Mouse (Mus musculus) hindbrain, embryonic 11.5 days (tissue): ENCODE data around the gene Vmn2r78. TPM values are rescaled to one million over a fixed set of nuclear protein-coding genes. Genes with fewer than 3 reads are reported as not detected.
"Not testable (repeated sequence)": the region's sequence is repeated elsewhere in the genome, so short reads cannot be mapped to it uniquely, and the experiment has no call there.

Experiments
- ATAC-seq: fragments of 200-750 bp; cut with Nextera tagmentation; 2 replicates; pipeline ENCODE4 v1.8.0; 2017; ENCODE audit warnings: mild to moderate bottlenecking, moderate TSS enrichment, moderate library complexity; ENCODE audit not compliant: low FRiP score
- DNase-seq: peaks from one replicate; pipeline ENCODE4 v3.0.0-alpha.2; 2015; ENCODE audit warnings: low spot score
- H3K27ac ChIP-seq: fragments of 300-500 bp; sonication (generic); 2 replicates; pipeline ENCODE4 v1.5.1; 2014; ENCODE audit warnings: mild to moderate bottlenecking, low read depth, low read length
- H3K27me3 ChIP-seq: fragments of 300-500 bp; sonication (generic); 2 replicates; pipeline ENCODE4 v1.6.1; 2014; ENCODE audit warnings: mild to moderate bottlenecking, low read length, moderate library complexity, mixed read lengths; ENCODE audit not compliant: control insufficient read depth, insufficient read depth
- H3K36me3 ChIP-seq: fragments of 300-500 bp; sonication (generic); 2 replicates; pipeline ENCODE4 v1.6.1; 2014; ENCODE audit warnings: mild to moderate bottlenecking, low read length, moderate library complexity, mixed read lengths; ENCODE audit not compliant: control insufficient read depth, insufficient read depth
- H3K4me1 ChIP-seq: fragments of 300-500 bp; sonication (generic); replicated peaks from 2 replicates; pipeline ENCODE4 v1.6.1; 2014; ENCODE audit warnings: low read length, mixed read lengths; ENCODE audit not compliant: control insufficient read depth, insufficient read depth
- H3K4me2 ChIP-seq: fragments of 300-500 bp; sonication (generic); replicated peaks from 2 replicates; pipeline ENCODE4 v1.6.1; 2014; ENCODE audit warnings: mild to moderate bottlenecking, low read depth, low read length
- H3K4me3 ChIP-seq: fragments of 300-500 bp; sonication (generic); 2 replicates; pipeline ENCODE4 v1.5.1; 2014; ENCODE audit warnings: low read depth, low read length
- H3K9ac ChIP-seq: fragments of 300-500 bp; sonication (generic); 2 replicates; pipeline ENCODE4 v1.6.1; 2014; ENCODE audit warnings: low read depth, low read length
- H3K9me3 ChIP-seq: fragments of 300-500 bp; sonication (generic); 2 replicates; pipeline ENCODE4 v1.6.1; 2016; ENCODE audit warnings: low read length; ENCODE audit not compliant: control insufficient read depth
- WGBS: fragments of 180-500 bp; shearing (Covaris S2); extraction: QIAGEN DNeasy Blood & Tissue Kit; methylation state at CpG from one replicate; pipeline ENCODE4 v1.1.7; 2014; 5-methylcytosine and 5-hydroxymethylcytosine counted together
- polyA plus RNA-seq: library from polyadenylated mRNA; unstranded; fragments of >200 nt; fragmentation: Nextera tagmentation; extraction: Ambion mirVana; gene quantifications from 2 replicates; pipeline ENCODE4 v1.2.1, GENCODE M21; 2014

Vmn2r78 gene
- not detected in 2 replicates for polyA plus RNA-seq

DNA sequence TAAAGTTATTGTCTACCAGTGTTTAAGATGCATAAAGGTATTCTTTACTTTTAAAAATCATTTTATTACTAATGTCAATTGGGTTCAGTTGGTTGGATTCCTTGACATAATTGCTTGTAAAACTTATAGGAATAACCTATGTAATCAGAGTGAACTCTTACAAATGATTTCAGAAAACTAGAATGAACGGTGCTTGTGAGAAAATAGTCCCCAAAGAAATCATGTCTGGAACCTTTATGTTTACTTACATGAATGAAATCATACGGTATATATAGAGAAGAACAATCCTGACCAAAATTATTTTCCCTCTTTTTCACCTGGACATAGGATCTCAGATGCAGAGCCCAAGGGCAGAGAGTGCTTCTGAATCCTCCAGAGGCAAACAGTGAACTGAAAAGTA, at the start of gene Vmn2r78:
Gene Vmn2r78, plus strand, starts transcription at position 301 of the 400 bp plus-strand sequence.
- DNase-seq, H3K36me3 ChIP-seq, ATAC-seq, H3K27ac ChIP-seq, H3K4me1 ChIP-seq, H3K9ac ChIP-seq, H3K27me3 ChIP-seq, H3K4me3 ChIP-seq, H3K4me2 ChIP-seq, H3K9me3 ChIP-seq: not testable (repeated sequence)
- WGBS, result 92% methylated on average over 2 of the region's 2 CpGs

DNA sequence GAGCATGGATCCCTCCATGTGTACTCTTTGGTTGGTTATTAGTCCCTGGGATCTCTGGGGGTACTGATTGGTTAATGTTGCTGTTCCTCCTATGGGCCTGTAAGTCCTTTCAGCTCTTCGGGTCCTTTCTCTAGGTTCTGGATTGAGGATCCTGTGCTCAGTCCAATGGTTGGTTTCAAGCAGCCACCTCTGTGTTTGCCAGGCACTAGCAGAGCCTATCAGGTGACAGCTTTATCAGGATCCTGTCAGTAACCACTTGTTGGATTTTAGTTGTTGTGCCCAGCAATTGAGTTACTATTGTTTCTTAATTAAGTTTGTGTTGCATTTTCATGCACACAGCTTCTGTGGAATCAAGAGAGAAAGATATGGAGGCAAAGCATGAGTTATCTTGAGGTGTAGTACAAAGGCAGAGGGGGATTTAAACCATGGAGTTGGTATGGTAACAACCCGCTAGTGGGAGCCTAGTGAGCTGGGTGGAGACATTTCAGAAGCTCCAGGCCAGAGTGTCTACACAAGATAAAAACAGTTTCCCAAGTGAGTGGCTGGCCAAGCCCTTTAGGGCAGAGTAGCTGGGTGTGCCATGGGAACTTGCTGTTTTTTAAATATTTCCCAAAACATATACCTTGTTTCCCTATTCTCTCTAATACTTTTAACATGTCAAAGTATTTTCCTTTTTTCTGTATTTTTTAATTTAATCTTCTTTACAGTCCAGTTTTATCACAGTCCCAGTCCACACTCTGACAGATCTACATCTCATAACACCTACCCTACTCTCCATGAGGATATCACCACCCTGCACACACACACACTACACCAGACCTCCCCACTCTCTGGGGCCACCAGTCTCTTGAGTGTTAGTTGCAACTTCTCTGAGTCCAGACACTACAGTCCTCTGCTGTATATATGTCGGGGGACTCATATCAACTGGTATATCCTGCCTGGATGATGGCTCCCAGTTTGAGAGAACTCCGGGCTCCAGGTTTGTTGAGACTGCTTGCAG, 25.1 kb upstream of the Vmn2r78 start:
- no peak overlapping the region for H3K4me2 ChIP-seq
- 87% methylated on average over 4 of the region's 4 CpGs for WGBS
- H3K27me3 ChIP-seq, result no peaks in the 10 kb centered on the region
- no peaks in the 10 kb centered on the region for H3K36me3 ChIP-seq
- no peak overlapping the region for H3K9ac ChIP-seq
- ATAC-seq, result no peak
- DNase-seq, result no peak
- no peak overlapping the region for H3K4me3 ChIP-seq
- no peaks in the 10 kb centered on the region for H3K4me1 ChIP-seq
- no peaks in the 10 kb centered on the region for H3K9me3 ChIP-seq
- H3K27ac ChIP-seq, result no peak overlapping the region

DNA sequence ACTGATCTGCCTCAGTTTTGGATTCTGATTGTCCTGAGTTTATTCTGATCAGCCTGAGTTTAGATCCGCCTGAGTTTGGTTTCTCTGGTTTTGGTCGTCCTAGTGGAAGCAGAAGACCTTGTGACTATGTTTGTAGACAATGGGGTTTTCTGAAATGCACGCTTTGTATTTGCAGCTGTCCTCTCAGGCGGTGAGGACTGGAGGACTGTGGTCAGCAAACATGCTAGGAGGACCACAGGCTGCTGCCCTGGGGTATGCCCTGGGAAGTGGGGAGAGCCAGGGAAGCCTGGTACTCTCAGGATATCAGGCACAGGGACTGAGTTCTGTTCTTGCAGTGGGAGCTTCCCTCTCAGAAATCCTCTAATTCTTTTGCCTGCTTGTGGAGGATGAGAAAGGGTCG, 22.4 kb downstream of the Vmn2r78 start:
- Histone ChIP-seq H3K36me3 (no peaks in the 10 kb centered on the region), H3K4me2 (no peak overlapping the region), H3K27ac (no peak overlapping the region), H3K4me3 (no peak overlapping the region), H3K4me1 (no peaks in the 10 kb centered on the region), H3K27me3 (no peaks in the 10 kb centered on the region), H3K9ac (no peak overlapping the region), H3K9me3 (no peaks in the 10 kb centered on the region)
- ATAC-seq (no peak), DNase-seq (no peak)
- 85% methylated on average over 5 of the region's 5 CpGs for WGBS

DNA sequence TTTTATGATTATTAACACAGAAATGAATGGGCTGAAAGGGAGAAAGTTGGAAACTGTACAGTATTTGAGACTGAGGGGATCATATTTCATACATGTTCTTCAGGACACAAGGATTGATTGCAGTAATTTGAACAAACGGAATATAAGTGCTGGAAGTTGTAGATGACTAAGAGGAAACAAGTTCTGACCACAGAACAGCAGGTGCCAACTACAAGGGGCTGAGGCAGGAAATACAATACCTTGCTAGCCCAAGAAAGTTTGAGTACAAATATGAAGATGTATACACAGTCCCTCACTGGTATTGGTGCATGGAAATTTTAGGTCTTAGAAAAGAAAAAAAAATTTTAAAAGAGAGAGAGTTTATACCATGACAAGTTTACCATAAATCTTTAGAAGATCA, 79.8 kb downstream of the Vmn2r78 start:
- H3K27ac ChIP-seq, result no peak overlapping the region
- H3K36me3 ChIP-seq, result no peaks in the 10 kb centered on the region
- no peaks in the 10 kb centered on the region for H3K4me1 ChIP-seq
- 79% methylated on average over 1 of the region's 1 CpGs for WGBS
- no peak overlapping the region for H3K4me2 ChIP-seq
- H3K27me3 ChIP-seq, result no peaks in the 10 kb centered on the region
- ATAC-seq (no peak), DNase-seq (no peak)
- H3K4me3 ChIP-seq, result no peak overlapping the region
- no peak overlapping the region for H3K9ac ChIP-seq
- H3K9me3 ChIP-seq, result no peaks in the 10 kb centered on the region

DNA sequence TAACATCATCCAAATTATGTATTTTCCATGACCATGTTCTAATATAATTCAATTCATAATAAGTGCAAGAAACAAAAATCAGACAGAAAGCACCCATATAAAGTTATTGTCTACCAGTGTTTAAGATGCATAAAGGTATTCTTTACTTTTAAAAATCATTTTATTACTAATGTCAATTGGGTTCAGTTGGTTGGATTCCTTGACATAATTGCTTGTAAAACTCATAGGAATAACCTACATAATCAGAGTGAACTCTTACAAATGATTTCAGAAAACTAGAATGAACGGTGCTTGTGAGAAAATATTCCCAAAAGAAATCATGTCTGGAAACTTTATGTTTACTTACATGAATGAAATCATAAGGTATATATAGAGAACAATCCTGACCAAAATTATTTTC, 80.9 kb downstream of the Vmn2r78 start, which contains the start of gene Vmn2r79:
Gene Vmn2r79, plus strand, starts transcription at position 301 of the 400 bp plus-strand sequence.
- H3K4me1 ChIP-seq, H3K27me3 ChIP-seq, H3K27ac ChIP-seq, H3K36me3 ChIP-seq, H3K9me3 ChIP-seq, H3K4me2 ChIP-seq, H3K9ac ChIP-seq, ATAC-seq, H3K4me3 ChIP-seq, DNase-seq: not testable (repeated sequence)
- 80% methylated on average over 1 of the region's 1 CpGs for WGBS

Other genes starting within 250 kb of the Vmn2r78 start
- not detected in 2 replicates for gene Olfr292, start 226.8 kb upstream of the Vmn2r78 start, polyA plus RNA-seq
- not detected in 2 replicates for gene Folh1, start 139.2 kb upstream of the Vmn2r78 start, polyA plus RNA-seq
- not detected in 2 replicates for gene Vmn2r77, start 120.1 kb upstream of the Vmn2r78 start, polyA plus RNA-seq
- gene Vmn2r79, start 81.0 kb downstream of the Vmn2r78 start, polyA plus RNA-seq, result not detected in 2 replicates